8 mouse cellular contexts compared by ENCODE assay signal in the genomic region with DNA sequence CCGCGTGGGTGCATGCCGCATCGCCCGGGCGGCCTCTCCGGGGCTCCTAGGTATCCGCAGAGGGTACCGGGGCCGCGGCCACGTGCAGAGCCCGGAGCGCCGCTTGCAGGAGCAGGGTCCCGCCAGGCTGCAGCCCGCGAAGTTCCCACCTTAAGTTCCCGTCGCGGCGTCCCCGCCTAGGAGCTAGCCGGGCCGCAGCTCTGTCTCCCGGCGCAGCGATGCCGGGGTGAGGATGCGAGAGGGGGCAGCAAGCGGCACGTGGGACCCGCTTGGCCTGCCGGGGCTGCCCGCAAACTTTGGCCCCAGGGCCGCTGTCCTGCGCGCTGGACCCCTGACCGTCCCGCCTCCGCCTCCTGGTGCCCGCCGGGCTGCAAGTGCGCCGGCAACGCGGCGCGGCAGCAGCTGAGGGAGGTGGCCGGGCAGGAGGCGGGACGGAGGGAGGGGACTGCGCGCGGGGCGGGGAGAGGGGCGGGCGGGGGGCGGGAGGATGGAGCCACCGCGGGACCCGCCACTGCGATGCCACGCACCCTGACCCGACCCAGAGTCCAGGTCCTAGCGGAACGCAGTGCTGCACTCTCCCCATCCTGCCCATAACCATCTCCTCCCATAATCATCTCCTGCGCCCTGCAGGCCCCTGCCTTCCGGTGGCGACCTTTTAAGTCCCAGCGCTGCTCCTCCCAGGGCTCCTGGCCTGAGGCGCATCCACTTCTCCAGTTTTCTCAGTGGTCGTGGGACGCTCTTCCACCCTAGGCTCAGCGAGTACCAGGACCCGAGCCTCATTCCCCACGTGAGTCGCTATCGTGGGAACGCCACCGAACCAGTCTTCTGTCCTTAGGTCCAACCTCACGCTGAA. TPM values are rescaled to one million over a fixed set of nuclear protein-coding genes. Genes with fewer than 3 reads are reported as not detected.
DNase-seq lines count a peak whose midpoint lies in the region; ATAC-seq and TF ChIP-seq lines count a peak whose summit lies in the region.
"Had no signal": no experiment of that assay in that cellular context is flagged by ENCODE, and none has a peak within 500 bp of the region (broad histone marks: within the 10 kb centered on the region; RNA-seq: fewer than 3 reads in every experiment).

No protein-coding gene starts in this region.

- peak overlapping the region; percentile 95 for H3K4me2 ChIP-seq in hindbrain, embryonic 15.5 days
- H3K4me2 ChIP-seq in neural tube, embryonic 13.5 days = peak overlapping the region; percentile 80

- DNase-seq in G1E (ENCODE audit: low spot score) = no peak
- peak; percentile 69 for DNase-seq in forebrain, embryonic 10.5 days (ENCODE audit: extremely low spot score, low spot score)
- no peak for DNase-seq in liver, adult 2 months (ENCODE audit: extremely low read depth, low read depth, low spot score)
- no peak for DNase-seq in layer of hippocampus, adult 9-10 months (ENCODE audit: low spot score)

- H3K4me1 ChIP-seq in E14TG2a.4 (replicated peaks; ENCODE audit: low read depth, low read length) = peaks cover 24% of the 10 kb centered on the region
- H3K4me1 ChIP-seq in G1E (ENCODE audit: insufficient read depth, low read depth, low read length) = no peaks in the 10 kb centered on the region
- peaks cover 45% of the 10 kb centered on the region for H3K4me1 ChIP-seq in forebrain, embryonic 10.5 days
- H3K4me1 ChIP-seq in hindbrain, embryonic 15.5 days (replicated peaks) = peaks cover 19% of the 10 kb centered on the region
- H3K4me1 ChIP-seq in liver, adult 2 months (ENCODE audit: control insufficient read depth, insufficient read depth, low read length) = no peaks in the 10 kb centered on the region
- H3K4me1 ChIP-seq in neural tube, embryonic 13.5 days (replicated peaks) = peaks cover 20% of the 10 kb centered on the region

- H3K9ac ChIP-seq in hindbrain, embryonic 15.5 days = peak overlapping the region; percentile 44
- H3K9ac ChIP-seq in liver, adult 2 months (ENCODE audit: low read depth, low read length) = no peak overlapping the region
- peak overlapping the region; percentile 56 for H3K9ac ChIP-seq in neural tube, embryonic 13.5 days

- no peak for ATAC-seq in G1E (ENCODE audit: extremely low read depth, insufficient number of reproducible peaks, low FRiP score, poor library complexity, severe bottlenecking)
- ATAC-seq in hindbrain, embryonic 15.5 days (ENCODE audit: low FRiP score, low read depth) = peak; percentile 68
- ATAC-seq in neural tube, embryonic 13.5 days (ENCODE audit: low read depth) = peak; percentile 71

- no peak for TF ChIP-seq POLR2A in liver, adult 2 months (IDR thresholded peaks at IDR 0.05; ENCODE audit: extremely low read depth, insufficient read depth, low read length)

- H3K79me2 ChIP-seq in liver, adult 2 months (ENCODE audit: control insufficient read depth, insufficient read depth, low read length) = no peaks in the 10 kb centered on the region

- H3K4me3 ChIP-seq in E14TG2a.4 (replicated peaks; ENCODE audit: low read length) (peak overlapping the region; percentile 91), G1E (ENCODE audit: low read depth, low read length) (peak overlapping the region; percentile 37; the same call in 1 of the 2 replicates)
- H3K4me3 ChIP-seq in forebrain, embryonic 10.5 days = peak overlapping the region; percentile 65
- peak overlapping the region; percentile 50 for H3K4me3 ChIP-seq in hindbrain, embryonic 15.5 days
- peak overlapping the region; percentile 13; the same call in 1 of the 2 replicates for H3K4me3 ChIP-seq in liver, adult 2 months (ENCODE audit: insufficient read depth, low read depth, low read length)
- H3K4me3 ChIP-seq in neural tube, embryonic 13.5 days = peak overlapping the region; percentile 46
- H3K4me3 ChIP-seq: erythroblast, embryonic 14.5 days had no signal

- H3K36me3 ChIP-seq in E14TG2a.4 (ENCODE audit: insufficient read depth, low read length) (no peaks in the 10 kb centered on the region), G1E (replicated peaks) (no peaks in the 10 kb centered on the region)
- H3K36me3 ChIP-seq in forebrain, embryonic 10.5 days (replicated peaks) = no peaks in the 10 kb centered on the region
- H3K36me3 ChIP-seq in hindbrain, embryonic 15.5 days = no peaks in the 10 kb centered on the region
- no peaks in the 10 kb centered on the region for H3K36me3 ChIP-seq in liver, adult 2 months (ENCODE audit: control insufficient read depth, insufficient read depth, low read length)
- H3K36me3 ChIP-seq in neural tube, embryonic 13.5 days = no peaks in the 10 kb centered on the region

- H3K9me3 ChIP-seq in E14TG2a.4 (ENCODE audit: low read length) (no peaks in the 10 kb centered on the region), G1E (replicated peaks) (peaks cover 63% of the 10 kb centered on the region)
- peaks cover 6% of the 10 kb centered on the region; the same call in 1 of the 2 replicates for H3K9me3 ChIP-seq in forebrain, embryonic 10.5 days
- no peaks in the 10 kb centered on the region for H3K9me3 ChIP-seq in hindbrain, embryonic 15.5 days
- no peaks in the 10 kb centered on the region for H3K9me3 ChIP-seq in neural tube, embryonic 13.5 days

- TF ChIP-seq CTCF in E14TG2a.4 (conservative IDR thresholded peaks at IDR 0.05; ENCODE audit: low read length) = no peak
- no peak for TF ChIP-seq CTCF in G1E (IDR thresholded peaks at IDR 0.05; ENCODE audit: low read depth, low read length)
- no peak for TF ChIP-seq CTCF in liver, adult 2 months (IDR thresholded peaks at IDR 0.05; ENCODE audit: low read depth, low read length)

- peak overlapping the region; percentile 72 for H3K27ac ChIP-seq in forebrain, embryonic 10.5 days
- H3K27ac ChIP-seq in hindbrain, embryonic 15.5 days (replicated peaks) = no peak overlapping the region
- no peak overlapping the region for H3K27ac ChIP-seq in liver, adult 2 months (replicated peaks; ENCODE audit: insufficient read depth, low read depth, low read length)
- H3K27ac ChIP-seq in neural tube, embryonic 13.5 days (replicated peaks) = no peak overlapping the region

- H3K27me3 ChIP-seq in E14TG2a.4 (ENCODE audit: insufficient read depth, low read length) = peaks cover 83% of the 10 kb centered on the region
- no peaks in the 10 kb centered on the region for H3K27me3 ChIP-seq in G1E (ENCODE audit: insufficient read depth, low read length)
- peaks cover 83% of the 10 kb centered on the region for H3K27me3 ChIP-seq in forebrain, embryonic 10.5 days (ENCODE audit: poor library complexity, severe bottlenecking)
- peaks cover 57% of the 10 kb centered on the region for H3K27me3 ChIP-seq in hindbrain, embryonic 15.5 days
- peaks cover 15% of the 10 kb centered on the region for H3K27me3 ChIP-seq in liver, adult 2 months (ENCODE audit: control insufficient read depth, insufficient read depth, low read length)
- H3K27me3 ChIP-seq in neural tube, embryonic 13.5 days = peaks cover 78% of the 10 kb centered on the region

- WGBS in forebrain, embryonic 10.5 days = under 1% methylated on average over 74 of the region's 82 CpGs
- WGBS in hindbrain, embryonic 15.5 days = 1% methylated on average over 64 of the region's 82 CpGs
- WGBS in liver, adult 2 months = 3% methylated on average over 59 of the region's 82 CpGs
- WGBS in neural tube, embryonic 13.5 days = under 1% methylated on average over 64 of the region's 82 CpGs

RNA-seq across cellular contexts. Expression of a gene that starts 0.6 kb away (rescaled TPM):
- total RNA-seq in G1E (2014; fragmentation: Nextera tagmentation) (not detected in 2 replicates), G1E (2017) (0.06 and 0.11 TPM in 2 replicates)
- not detected in 2 replicates for polyA plus RNA-seq in G1E (2012)
- polyA plus RNA-seq in forebrain, embryonic 10.5 days (2016; fragmentation: Nextera tagmentation; extraction: Ambion mirVana) = 2.6 and 2.7 TPM in 2 replicates
- polyA plus RNA-seq in hindbrain, embryonic 15.5 days (2015; fragmentation: Nextera tagmentation; extraction: Ambion mirVana) = 1.8 and 1.9 TPM in 2 replicates
- not detected in 2 replicates for total RNA-seq in liver, adult 2 months (2014; rRNA removed)
- not detected in 2 replicates for polyA plus RNA-seq in liver, adult 2 months (2012; rRNA removed)
- 0.45 and 0.79 TPM in 2 replicates for polyA plus RNA-seq in neural tube, embryonic 13.5 days (2015; fragmentation: Nextera tagmentation; extraction: Ambion mirVana)
- polyA plus RNA-seq: erythroblast, embryonic 14.5 days had no signal

RNA-seq across cellular contexts. Expression of a gene that starts 50.5 kb away (rescaled TPM):
- total RNA-seq in G1E (2014; fragmentation: Nextera tagmentation) (4.9 and 10.5 TPM in 2 replicates), G1E (2017) (5.7 and 9.0 TPM in 2 replicates)
- 14.9 and 20.8 TPM in 2 replicates for polyA plus RNA-seq in G1E (2012)
- 5.2 and 6.4 TPM in 2 replicates for polyA plus RNA-seq in forebrain, embryonic 10.5 days (2016; fragmentation: Nextera tagmentation; extraction: Ambion mirVana)
- 8.5 and 10.2 TPM in 2 replicates for polyA plus RNA-seq in hindbrain, embryonic 15.5 days (2015; fragmentation: Nextera tagmentation; extraction: Ambion mirVana)
- total RNA-seq in liver, adult 2 months (2014; rRNA removed) = 5.9 and 6.6 TPM in 2 replicates
- polyA plus RNA-seq in liver, adult 2 months (2012; rRNA removed) = 14.8 and 16.8 TPM in 2 replicates
- 8.2 and 8.7 TPM in 2 replicates for polyA plus RNA-seq in neural tube, embryonic 13.5 days (2015; fragmentation: Nextera tagmentation; extraction: Ambion mirVana)

RNA-seq across cellular contexts. Expression of a gene that starts 50.6 kb away (rescaled TPM):
- total RNA-seq in G1E (2014; fragmentation: Nextera tagmentation) (56.8 and 88.5 TPM in 2 replicates), G1E (2017) (54.3 and 60.8 TPM in 2 replicates)
- polyA plus RNA-seq in G1E (2012) = 49.5 and 66.0 TPM in 2 replicates
- 70.9 and 77.6 TPM in 2 replicates for polyA plus RNA-seq in forebrain, embryonic 10.5 days (2016; fragmentation: Nextera tagmentation; extraction: Ambion mirVana)
- 54.6 and 62.1 TPM in 2 replicates for polyA plus RNA-seq in hindbrain, embryonic 15.5 days (2015; fragmentation: Nextera tagmentation; extraction: Ambion mirVana)
- 37.7 and 51.0 TPM in 2 replicates for total RNA-seq in liver, adult 2 months (2014; rRNA removed)
- polyA plus RNA-seq in liver, adult 2 months (2012; rRNA removed) = 30.8 and 31.1 TPM in 2 replicates
- 66.2 and 75.9 TPM in 2 replicates for polyA plus RNA-seq in neural tube, embryonic 13.5 days (2015; fragmentation: Nextera tagmentation; extraction: Ambion mirVana)

RNA-seq across cellular contexts. Expression of a gene that starts 50.8 kb away (rescaled TPM):
- 45.3 and 45.8 TPM in 2 replicates for total RNA-seq in G1E (2014; fragmentation: Nextera tagmentation)
- 41.0 and 41.8 TPM in 2 replicates for total RNA-seq in G1E (2017)
- 0.01 TPM in 1 of 2 replicates, not detected in the other for polyA plus RNA-seq in G1E (2012)
- polyA plus RNA-seq in forebrain, embryonic 10.5 days (2016; fragmentation: Nextera tagmentation; extraction: Ambion mirVana) = 18.5 and 20.7 TPM in 2 replicates
- polyA plus RNA-seq in hindbrain, embryonic 15.5 days (2015; fragmentation: Nextera tagmentation; extraction: Ambion mirVana) = 18.2 and 22.2 TPM in 2 replicates
- 25.8 and 26.4 TPM in 2 replicates for total RNA-seq in liver, adult 2 months (2014; rRNA removed)
- polyA plus RNA-seq in liver, adult 2 months (2012; rRNA removed) = 2.3 and 2.4 TPM in 2 replicates
- 21.7 and 25.0 TPM in 2 replicates for polyA plus RNA-seq in neural tube, embryonic 13.5 days (2015; fragmentation: Nextera tagmentation; extraction: Ambion mirVana)
- polyA plus RNA-seq: erythroblast, embryonic 14.5 days had no signal

Comparison
In these comparisons a context has a peak if more than half of its experiments do, and no peak if none do; other contexts are left out.
1. H3K4me3 ChIP-seq: peak in every context shown above with its lines; median percentile 91 in E14TG2a.4; 65 in forebrain, embryonic 10.5 days; 50 in hindbrain, embryonic 15.5 days; 46 in neural tube, embryonic 13.5 days; 37 in G1E; 13 in liver, adult 2 months.